Mouse (Mus musculus): ENCODE data around the gene Inpp4b. TPM values are rescaled to one million over a fixed set of nuclear protein-coding genes. Genes with fewer than 3 reads are reported as not detected.

Gene Inpp4b
- polyA plus RNA-seq, 1 experiment from 2014 or later = 6.0 TPM

DNA sequence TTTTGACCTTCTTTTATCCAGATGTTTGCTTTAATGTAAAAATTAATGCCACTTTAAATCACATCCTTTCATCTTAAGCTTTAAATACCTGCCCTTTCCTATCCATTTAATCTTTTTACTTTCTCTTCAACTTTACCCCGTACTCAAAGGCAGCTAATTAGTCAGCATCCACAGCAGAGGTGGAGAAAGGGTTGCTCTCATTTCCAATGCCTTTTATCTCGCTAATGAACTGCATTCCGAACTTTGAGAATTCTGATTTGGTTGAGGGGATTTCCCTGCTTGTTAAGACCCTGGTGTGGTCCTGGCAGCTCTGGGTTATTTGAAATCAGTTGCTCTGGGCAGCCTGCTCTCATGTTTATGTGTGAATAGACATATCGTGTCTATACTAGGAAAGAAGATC is 185.3 kb downstream of the Inpp4b start:
- Histone ChIP-seq H3K4me1 (ENCODE audit: control insufficient read depth, insufficient read depth, low read length) (no peaks in the 10 kb centered on the region), H3K9me3 (ENCODE audit: control insufficient read depth, low read length) (no peaks in the 10 kb centered on the region), H3K27me3 (replicated peaks; ENCODE audit: control insufficient read depth, insufficient read depth, low read length) (no peaks in the 10 kb centered on the region), H3K4me3 (ENCODE audit: low read length) (no peak overlapping the region), H3K27ac (ENCODE audit: low read length) (no peak overlapping the region), H3K4me2 (ENCODE audit: low read depth, low read length) (no peak overlapping the region), H3K36me3 (ENCODE audit: control insufficient read depth, insufficient read depth, low read length) (no peaks in the 10 kb centered on the region), H3K9ac (ENCODE audit: low read depth, low read length) (no peak overlapping the region)
- ATAC-seq = no peak
- whole genome bisulfite sequencing = 44% methylated on average over 4 of the region's 4 CpGs

GRCm38 (mm10) chr8:81538310-81538709 is 196.0 kb downstream of the Inpp4b start:
- Histone ChIP-seq H3K9ac (ENCODE audit: low read depth, low read length) (no peak overlapping the region), H3K27ac (ENCODE audit: low read length) (no peak overlapping the region), H3K27me3 (replicated peaks; ENCODE audit: control insufficient read depth, insufficient read depth, low read length) (no peaks in the 10 kb centered on the region), H3K9me3 (ENCODE audit: control insufficient read depth, low read length) (no peaks in the 10 kb centered on the region), H3K4me2 (ENCODE audit: low read depth, low read length) (no peak overlapping the region), H3K36me3 (ENCODE audit: control insufficient read depth, insufficient read depth, low read length) (no peaks in the 10 kb centered on the region), H3K4me3 (ENCODE audit: low read length) (no peak overlapping the region), H3K4me1 (ENCODE audit: control insufficient read depth, insufficient read depth, low read length) (no peaks in the 10 kb centered on the region)
- ATAC-seq = no peak
- 90% methylated on average over 3 of the region's 3 CpGs for WGBS

GRCm38 (mm10) chr8:81558550-81558949 is 216.2 kb downstream of the Inpp4b start:
- 79% methylated on average over 4 of the region's 4 CpGs for WGBS
- Histone ChIP-seq H3K27me3 (replicated peaks; ENCODE audit: control insufficient read depth, insufficient read depth, low read length) (no peaks in the 10 kb centered on the region), H3K36me3 (ENCODE audit: control insufficient read depth, insufficient read depth, low read length) (no peaks in the 10 kb centered on the region), H3K4me2 (ENCODE audit: low read depth, low read length) (no peak overlapping the region), H3K9ac (ENCODE audit: low read depth, low read length) (no peak overlapping the region), H3K9me3 (ENCODE audit: control insufficient read depth, low read length) (no peaks in the 10 kb centered on the region), H3K4me3 (ENCODE audit: low read length) (no peak overlapping the region), H3K4me1 (ENCODE audit: control insufficient read depth, insufficient read depth, low read length) (no peaks in the 10 kb centered on the region), H3K27ac (ENCODE audit: low read length) (no peak overlapping the region)
- no peak for ATAC-seq

- no peak for ATAC-seq
- H3K27me3 ChIP-seq (replicated peaks; ENCODE audit: control insufficient read depth, insufficient read depth, low read length) = no peaks in the 10 kb centered on the region
- no peak overlapping the region for H3K4me3 ChIP-seq (ENCODE audit: low read length)
- H3K9ac ChIP-seq (ENCODE audit: low read depth, low read length) = no peak overlapping the region
- 65% methylated on average over 1 of the region's 1 CpGs for WGBS
- no peak overlapping the region for H3K4me2 ChIP-seq (ENCODE audit: low read depth, low read length)
- H3K4me1 ChIP-seq (ENCODE audit: control insufficient read depth, insufficient read depth, low read length) = no peaks in the 10 kb centered on the region
- H3K27ac ChIP-seq (ENCODE audit: low read length) = no peak overlapping the region
- H3K9me3 ChIP-seq (ENCODE audit: control insufficient read depth, low read length) = no peaks in the 10 kb centered on the region
- H3K36me3 ChIP-seq (ENCODE audit: control insufficient read depth, insufficient read depth, low read length) = no peaks in the 10 kb centered on the region
Observed at GRCm38 (mm10) chr8:81562405-81562804, 220.0 kb downstream of the Inpp4b start.

GRCm38 (mm10) chr8:81565484-81565883 is 223.1 kb downstream of the Inpp4b start:
- Histone ChIP-seq H3K4me2 (ENCODE audit: low read depth, low read length) (no peak overlapping the region), H3K4me1 (ENCODE audit: control insufficient read depth, insufficient read depth, low read length) (no peaks in the 10 kb centered on the region), H3K4me3 (ENCODE audit: low read length) (no peak overlapping the region), H3K36me3 (ENCODE audit: control insufficient read depth, insufficient read depth, low read length) (no peaks in the 10 kb centered on the region), H3K9me3 (ENCODE audit: control insufficient read depth, low read length) (no peaks in the 10 kb centered on the region), H3K9ac (ENCODE audit: low read depth, low read length) (no peak overlapping the region), H3K27me3 (replicated peaks; ENCODE audit: control insufficient read depth, insufficient read depth, low read length) (no peaks in the 10 kb centered on the region), H3K27ac (ENCODE audit: low read length) (no peak overlapping the region)
- 81% methylated on average over 4 of the region's 4 CpGs for WGBS
- no peak for ATAC-seq

GRCm38 (mm10) chr8:81572319-81573104 is 230.2 kb downstream of the Inpp4b start:
- WGBS = 90% methylated on average over 1 of the region's 1 CpGs
- no peak for ATAC-seq

GRCm38 (mm10) chr8:81575268-81575917 is 233.0 kb downstream of the Inpp4b start:
- Histone ChIP-seq H3K4me3 (ENCODE audit: low read length) (no peak overlapping the region), H3K27me3 (replicated peaks; ENCODE audit: control insufficient read depth, insufficient read depth, low read length) (no peaks in the 10 kb centered on the region)

More at GRCm38 (mm10) chr8:81572319-81573104, 230.2 kb downstream of the Inpp4b start:
- Histone ChIP-seq H3K27me3 (replicated peaks; ENCODE audit: control insufficient read depth, insufficient read depth, low read length) (no peaks in the 10 kb centered on the region), H3K36me3 (ENCODE audit: control insufficient read depth, insufficient read depth, low read length) (no peaks in the 10 kb centered on the region), H3K4me1 (ENCODE audit: control insufficient read depth, insufficient read depth, low read length) (no peaks in the 10 kb centered on the region), H3K4me2 (ENCODE audit: low read depth, low read length) (no peak overlapping the region), H3K9ac (ENCODE audit: low read depth, low read length) (no peak overlapping the region), H3K27ac (ENCODE audit: low read length) (no peak overlapping the region), H3K4me3 (ENCODE audit: low read length) (no peak overlapping the region), H3K9me3 (ENCODE audit: control insufficient read depth, low read length) (no peaks in the 10 kb centered on the region)

DNA sequence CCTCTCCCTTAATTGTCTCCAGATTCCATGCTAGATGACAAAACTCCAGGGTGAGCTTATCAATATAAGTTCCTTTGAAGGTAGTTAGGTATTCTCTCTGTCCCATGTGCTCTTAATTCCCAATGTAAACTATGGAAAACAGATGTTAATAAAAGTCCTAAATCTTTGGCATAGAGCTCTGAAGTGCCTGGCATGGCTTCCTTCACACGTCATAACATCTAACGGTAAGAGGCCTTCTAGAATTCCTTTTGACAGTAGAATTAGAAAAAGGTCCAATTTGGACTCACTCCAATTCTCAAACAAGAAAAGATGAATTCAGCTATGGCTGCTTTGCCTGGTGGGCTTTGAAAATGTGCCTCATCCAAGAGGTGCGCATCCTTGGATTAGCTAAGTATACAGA is 236.6 kb downstream of the Inpp4b start:
- Histone ChIP-seq H3K4me1 (ENCODE audit: control insufficient read depth, insufficient read depth, low read length) (no peaks in the 10 kb centered on the region), H3K36me3 (ENCODE audit: control insufficient read depth, insufficient read depth, low read length) (no peaks in the 10 kb centered on the region), H3K9ac (ENCODE audit: low read depth, low read length) (no peak overlapping the region), H3K9me3 (ENCODE audit: control insufficient read depth, low read length) (no peaks in the 10 kb centered on the region), H3K4me2 (ENCODE audit: low read depth, low read length) (no peak overlapping the region), H3K27me3 (replicated peaks; ENCODE audit: control insufficient read depth, insufficient read depth, low read length) (no peaks in the 10 kb centered on the region), H3K4me3 (ENCODE audit: low read length) (no peak overlapping the region), H3K27ac (ENCODE audit: low read length) (no peak overlapping the region)
- 52% methylated on average over 3 of the region's 3 CpGs for WGBS
- no peak for ATAC-seq

More at GRCm38 (mm10) chr8:81575268-81575917, 233.0 kb downstream of the Inpp4b start:
- Histone ChIP-seq H3K9ac (ENCODE audit: low read depth, low read length) (no peak overlapping the region), H3K9me3 (ENCODE audit: control insufficient read depth, low read length) (no peaks in the 10 kb centered on the region), H3K4me2 (ENCODE audit: low read depth, low read length) (no peak overlapping the region), H3K27ac (ENCODE audit: low read length) (no peak overlapping the region), H3K4me1 (ENCODE audit: control insufficient read depth, insufficient read depth, low read length) (no peaks in the 10 kb centered on the region), H3K36me3 (ENCODE audit: control insufficient read depth, insufficient read depth, low read length) (no peaks in the 10 kb centered on the region)
- ATAC-seq = no peak
- 84% methylated on average over 3 of the region's 3 CpGs for WGBS

DNA sequence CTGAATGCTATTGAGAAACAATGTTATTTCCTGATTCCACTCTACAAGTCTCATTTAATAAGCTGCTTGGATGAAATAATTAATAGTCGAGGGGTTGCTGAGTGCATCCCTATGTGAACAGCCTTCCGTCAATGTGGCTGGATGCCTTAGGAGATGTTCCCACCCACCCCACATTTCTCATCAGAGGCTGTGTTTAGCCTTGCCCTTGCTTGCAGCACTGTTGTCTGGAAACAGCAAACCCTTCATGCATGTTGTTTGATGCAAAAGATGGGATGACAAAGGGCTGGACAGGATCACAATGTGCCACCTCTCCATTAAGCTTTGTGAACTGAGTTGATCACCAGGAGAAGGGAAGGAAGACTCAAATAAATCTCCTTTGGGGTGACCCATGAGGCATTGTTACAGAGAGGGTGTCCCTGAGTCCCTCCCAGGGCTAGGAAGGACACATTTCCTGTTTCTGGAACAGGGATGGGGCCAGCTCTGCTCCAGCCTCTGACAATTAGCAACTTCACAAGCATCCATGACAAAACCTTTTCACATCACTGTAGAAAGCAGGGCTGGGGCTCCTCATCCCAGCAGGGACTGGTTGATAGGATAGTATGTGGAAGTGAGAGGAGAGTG is 239.6 kb downstream of the Inpp4b start:
- Histone ChIP-seq H3K4me2 (ENCODE audit: low read depth, low read length) (no peak overlapping the region), H3K9ac (ENCODE audit: low read depth, low read length) (no peak overlapping the region), H3K36me3 (ENCODE audit: control insufficient read depth, insufficient read depth, low read length) (no peaks in the 10 kb centered on the region), H3K9me3 (ENCODE audit: control insufficient read depth, low read length) (no peaks in the 10 kb centered on the region), H3K4me3 (ENCODE audit: low read length) (no peak overlapping the region), H3K27ac (ENCODE audit: low read length) (no peak overlapping the region), H3K4me1 (ENCODE audit: control insufficient read depth, insufficient read depth, low read length) (no peaks in the 10 kb centered on the region), H3K27me3 (replicated peaks; ENCODE audit: control insufficient read depth, insufficient read depth, low read length) (no peaks in the 10 kb centered on the region)
- no peak for ATAC-seq
- WGBS = 83% methylated on average over 2 of the region's 2 CpGs
